Mouse (Mus musculus): ENCODE results near the gene Gm3187. TPM values are rescaled to one million over a fixed set of nuclear protein-coding genes. Genes with fewer than 3 reads are reported as not detected.

The Gm3187 gene
- polyA plus RNA-seq (2014; fragmentation: Illumina TruSeq; extraction: RNeasy Lipid Tissue Mini Kit (QIAGEN cat#74804); ENCODE audit: low read depth, low replicate concordance) = not detected

DNA sequence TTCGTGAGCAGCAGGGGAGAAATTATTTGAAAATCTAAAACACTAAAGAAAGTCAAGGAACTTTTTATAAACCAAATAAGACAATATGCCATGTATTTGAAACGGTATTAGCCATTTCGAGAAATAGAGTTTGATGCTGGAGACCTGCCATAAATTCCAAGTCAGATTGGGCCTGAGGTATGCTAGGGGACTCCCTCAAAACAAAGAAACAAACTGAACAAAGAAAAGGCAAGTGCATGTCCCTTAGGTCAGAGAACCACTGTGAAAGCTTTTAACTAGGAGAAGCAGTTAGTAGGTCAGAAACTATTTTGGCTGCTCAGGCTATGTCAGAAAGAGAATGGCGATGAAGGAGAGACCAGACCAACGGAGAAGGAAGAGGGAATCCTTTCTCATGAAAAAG is at the start of gene Gm3187:
Gene Gm3187, plus strand, starts transcription at position 301 of the 400 bp plus-strand sequence.

GRCm38 (mm10) chr14:5455367-5455766 is 28.6 kb upstream of the Gm3187 start, which contains the start of gene Gm3194:
Gm3194 (minus strand) TSS chr14:5455467.

GRCm38 (mm10) chr14:5477730-5478129 is 6.3 kb upstream of the Gm3187 start, which contains the start of gene Gm8246:
Gm8246 (minus strand) TSS chr14:5477830.

GRCm38 (mm10) chr14:5501374-5501773 is 17.4 kb downstream of the Gm3187 start, which contains the start of gene Gm3488:
Gm3488 (plus strand) TSS chr14:5501674.

DNA sequence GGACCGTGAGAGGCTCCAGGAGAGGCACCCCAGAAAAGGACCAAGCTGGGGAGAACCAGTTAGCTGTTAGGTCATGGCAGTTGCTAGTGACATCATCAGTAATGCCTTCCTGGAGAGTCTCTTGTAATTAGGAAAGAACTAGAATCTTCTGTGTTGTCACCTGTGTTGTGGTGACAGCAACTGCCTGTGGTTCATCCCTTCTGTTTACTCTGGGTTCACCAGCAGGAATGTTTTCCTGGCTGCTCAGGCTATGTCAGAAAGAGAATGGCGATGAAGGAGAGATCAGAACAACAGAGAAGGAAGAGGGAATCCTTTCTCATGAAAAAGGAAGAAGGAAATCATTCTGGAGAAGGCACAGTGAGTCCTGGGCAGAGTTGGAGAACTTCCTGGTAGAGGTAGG is 54.2 kb downstream of the Gm3187 start, which contains the start of gene Gm3532:
Gene Gm3532, plus strand, starts transcription at position 301 of the 400 bp plus-strand sequence.

Other genes starting within 250 kb of the Gm3187 start
- not detected for gene Gm3526, start 223.6 kb upstream of the Gm3187 start, polyA plus RNA-seq (2014; fragmentation: Illumina TruSeq; extraction: RNeasy Lipid Tissue Mini Kit (QIAGEN cat#74804); ENCODE audit: low read depth, low replicate concordance)
- gene Gm3542, start 149.3 kb upstream of the Gm3187 start, polyA plus RNA-seq (2014; fragmentation: Illumina TruSeq; extraction: RNeasy Lipid Tissue Mini Kit (QIAGEN cat#74804); ENCODE audit: low read depth, low replicate concordance) = not detected
- gene Gm3500, start 95.2 kb upstream of the Gm3187 start, polyA plus RNA-seq (2014; fragmentation: Illumina TruSeq; extraction: RNeasy Lipid Tissue Mini Kit (QIAGEN cat#74804); ENCODE audit: low read depth, low replicate concordance) = 0.31 TPM
- not detected for gene Gm3194, start 28.7 kb upstream of the Gm3187 start, polyA plus RNA-seq (2014; fragmentation: Illumina TruSeq; extraction: RNeasy Lipid Tissue Mini Kit (QIAGEN cat#74804); ENCODE audit: low read depth, low replicate concordance)
- not detected for gene Gm8246, start 6.4 kb upstream of the Gm3187 start, polyA plus RNA-seq (2014; fragmentation: Illumina TruSeq; extraction: RNeasy Lipid Tissue Mini Kit (QIAGEN cat#74804); ENCODE audit: low read depth, low replicate concordance)
- 0.65 TPM for gene Gm3488, start 17.5 kb downstream of the Gm3187 start, polyA plus RNA-seq (2014; fragmentation: Illumina TruSeq; extraction: RNeasy Lipid Tissue Mini Kit (QIAGEN cat#74804); ENCODE audit: low read depth, low replicate concordance)
- gene Gm3532, start 54.3 kb downstream of the Gm3187 start, polyA plus RNA-seq (2014; fragmentation: Illumina TruSeq; extraction: RNeasy Lipid Tissue Mini Kit (QIAGEN cat#74804); ENCODE audit: low read depth, low replicate concordance) = not detected
- gene Gm8265, start 148.8 kb downstream of the Gm3187 start, polyA plus RNA-seq (2014; fragmentation: Illumina TruSeq; extraction: RNeasy Lipid Tissue Mini Kit (QIAGEN cat#74804); ENCODE audit: low read depth, low replicate concordance) = not detected
- not detected for gene Gm9603, start 203.2 kb downstream of the Gm3187 start, polyA plus RNA-seq (2014; fragmentation: Illumina TruSeq; extraction: RNeasy Lipid Tissue Mini Kit (QIAGEN cat#74804); ENCODE audit: low read depth, low replicate concordance)

Data from heart, adult 10 weeks (tissue).